Mouse (Mus musculus) neural tube, postnatal 0 days (tissue): ENCODE results near the gene Ip6k3. TPM values are rescaled to one million over a fixed set of nuclear protein-coding genes. Genes with fewer than 3 reads are reported as not detected.

Source experiments
- polyA plus RNA-seq: library from polyadenylated mRNA; unstranded; fragments of >200 nt; fragmentation: Nextera tagmentation; extraction: Ambion mirVana; gene quantifications from 2 replicates; pipeline ENCODE4 v1.2.1, GENCODE M21; 2015

Ip6k3 gene
- polyA plus RNA-seq = 0.37 and 0.44 TPM in 2 replicates

DNA sequence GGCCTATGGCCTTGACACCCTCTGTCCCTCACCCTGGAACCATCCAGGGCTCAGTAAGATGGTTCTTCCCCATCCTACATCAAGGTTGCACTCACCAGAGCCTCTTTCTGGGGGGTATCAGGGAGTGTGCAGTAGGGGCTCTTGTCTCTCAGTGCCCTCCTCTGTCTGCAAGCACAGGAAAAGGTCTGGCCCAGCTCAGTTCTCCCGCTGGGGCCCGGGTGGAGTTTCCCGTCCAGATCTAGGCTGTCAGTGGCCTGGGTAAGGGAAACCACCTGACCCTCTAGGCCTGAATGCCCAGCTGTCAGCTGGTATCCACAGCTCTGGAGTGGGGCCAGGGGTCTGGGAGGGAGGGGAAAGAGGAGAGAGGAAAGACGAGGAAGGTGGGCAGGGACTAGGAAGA is at the start of gene Ip6k3:
Ip6k3 (minus strand) TSS at position 251 of the 400 bp plus-strand sequence.

GRCm38 (mm10) chr17:27204075-27204909 is 36.7 kb upstream of the Ip6k3 start, which contains the start of gene Lemd2:
Lemd2 (minus strand) TSS chr17:27204469.

GRCm38 (mm10) chr17:27133551-27134141 is 33.9 kb downstream of the Ip6k3 start, which contains the start of gene Uqcc2:
Uqcc2 (minus strand) TSS chr17:27133916.

Other genes starting within 250 kb of the Ip6k3 start
- 34.9 and 37.9 TPM in 2 replicates for gene Phf1, start 234.7 kb downstream of the Ip6k3 start, polyA plus RNA-seq
- 153 and 164 TPM in 2 replicates for gene Cuta, start 228.2 kb downstream of the Ip6k3 start, polyA plus RNA-seq
- 4.4 and 6.5 TPM in 2 replicates for gene Syngap1, start 226.5 kb downstream of the Ip6k3 start, polyA plus RNA-seq
- 8.6 and 9.9 TPM in 2 replicates for gene Zbtb9, start 194.6 kb downstream of the Ip6k3 start, polyA plus RNA-seq
- 4.9 and 5.1 TPM in 2 replicates for gene Bak1, start 138.8 kb downstream of the Ip6k3 start, polyA plus RNA-seq
- gene Itpr3, start 110.5 kb downstream of the Ip6k3 start, polyA plus RNA-seq = 1.1 and 1.5 TPM in 2 replicates
- gene Uqcc2, start 33.9 kb downstream of the Ip6k3 start, polyA plus RNA-seq = 428 and 441 TPM in 2 replicates
- gene Lemd2, start 36.7 kb upstream of the Ip6k3 start, polyA plus RNA-seq = 22.2 and 24.3 TPM in 2 replicates